Mouse (Mus musculus) common myeloid progenitor, adult 5-6 weeks (primary cell): Measurements from ENCODE around the gene Micu2. TPM values are rescaled to one million over a fixed set of nuclear protein-coding genes. Genes with fewer than 3 reads are reported as not detected.
"Not testable (repeated sequence)": the region's sequence is repeated elsewhere in the genome, so short reads cannot be mapped to it uniquely, and the experiment has no call there.

Experiments used
- ATAC-seq: replicated peaks from 2 replicates; pipeline ENCODE4 v1.8.0; 2016; ENCODE audit warnings: low read depth, mild to moderate bottlenecking, moderate TSS enrichment, inconsistent platforms; ENCODE audit not compliant: poor library complexity, severe bottlenecking
- total RNA-seq: library from RNA; stranded (forward); fragments of 200-1000, 187-1606 nt; gene quantifications from 2 replicates; pipeline ENCODE4 v1.2.3, GENCODE M21; 2017

Gene Micu2
- total RNA-seq, 1 experiment from 2014 or later = 102 TPM

- ATAC-seq = no peak
These were observed 102.2 kb downstream of the Micu2 start for GRCm38 (mm10) chr14:57896882-57897281.

DNA sequence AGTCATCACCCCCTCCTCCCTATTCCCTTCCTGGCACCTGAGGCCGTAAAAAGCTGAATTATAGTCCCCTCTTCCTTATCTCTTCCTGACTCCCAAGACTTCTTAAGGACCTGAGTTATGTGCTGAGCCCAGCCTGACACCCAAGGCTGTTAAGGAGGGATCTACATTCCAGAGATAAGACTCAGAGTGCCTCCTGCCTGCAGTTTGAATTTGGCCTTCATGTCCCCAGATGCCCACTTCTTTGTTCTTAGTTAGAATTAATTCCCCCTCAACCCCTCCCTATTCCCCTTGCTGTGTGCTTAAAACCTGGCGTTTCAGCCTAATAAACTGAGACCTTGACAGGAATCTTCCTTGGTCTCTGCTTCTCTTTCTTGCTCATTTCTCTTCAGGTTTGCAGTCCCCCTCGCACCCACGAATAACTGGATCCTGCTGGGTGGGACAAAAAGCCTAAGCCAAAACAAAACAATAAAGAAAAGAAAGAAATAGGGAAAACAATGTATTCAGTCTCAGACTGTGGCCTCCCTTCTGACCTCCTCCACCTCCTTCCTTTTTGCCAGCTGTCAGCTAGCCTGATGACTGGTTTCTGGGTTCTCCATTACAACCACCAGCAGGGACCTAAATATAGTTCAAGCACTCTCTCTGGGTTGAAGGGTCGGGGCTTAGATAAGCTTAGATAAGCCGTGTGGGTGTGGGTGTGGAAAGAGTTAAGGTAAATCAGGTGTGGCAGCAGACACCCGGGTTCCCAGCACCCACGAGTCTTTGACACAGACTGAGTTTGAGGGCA, 102.8 kb downstream of the Micu2 start:
- ATAC-seq = not testable (repeated sequence)

DNA sequence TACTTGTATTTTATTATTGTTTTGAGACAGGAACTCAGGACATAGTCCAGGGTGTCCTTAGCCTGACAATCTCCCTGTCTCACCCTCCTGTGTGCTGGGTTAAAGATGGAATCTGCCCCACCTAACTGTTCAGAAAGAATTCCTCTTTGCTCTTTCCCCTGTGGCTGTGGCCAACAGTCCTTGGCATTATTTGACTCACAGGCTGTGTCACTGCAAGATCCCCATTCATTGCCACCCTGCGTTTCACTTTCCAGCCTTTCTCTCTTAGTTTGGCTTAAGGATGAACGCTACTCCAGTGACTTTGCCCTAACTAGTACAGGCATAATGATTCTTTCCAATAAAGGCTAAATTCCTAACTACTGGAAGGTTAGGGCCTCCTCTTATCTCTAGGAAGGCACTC, 104.7 kb downstream of the Micu2 start:
- ATAC-seq = no peak

DNA sequence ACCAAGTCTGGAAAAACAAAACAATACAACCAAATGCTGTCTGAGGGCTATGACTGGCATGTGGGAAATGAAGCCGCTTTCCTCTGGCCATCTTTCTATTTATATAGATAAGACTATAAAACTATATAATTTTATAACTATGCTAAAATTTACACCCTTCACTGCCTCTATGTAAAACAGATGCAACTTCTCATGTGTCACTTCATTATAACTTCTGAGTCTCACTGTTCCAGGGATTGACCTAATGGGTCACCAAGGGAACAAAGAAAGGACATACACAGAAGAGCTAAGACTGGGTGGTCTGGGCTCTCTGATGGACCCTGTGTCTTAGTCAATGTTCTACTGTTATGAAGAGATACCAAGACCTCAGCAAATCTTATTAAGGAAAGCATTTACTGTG, 106.1 kb downstream of the Micu2 start:
- ATAC-seq = no peak

GRCm38 (mm10) chr14:57890011-57890842, 108.8 kb downstream of the Micu2 start, which contains the start of gene Zdhhc20:
Gene Zdhhc20, minus strand, starts transcription at chr14:57890276.
- ATAC-seq = peak; percentile 84

GRCm38 (mm10) chr14:57889541-57890010, 109.5 kb downstream of the Micu2 start:
- no peak for ATAC-seq

GRCm38 (mm10) chr14:57887171-57887570, 111.9 kb downstream of the Micu2 start:
- peak; percentile 46 for ATAC-seq

- no peak for ATAC-seq
These were observed 113.0 kb downstream of the Micu2 start for GRCm38 (mm10) chr14:57886032-57886431.

DNA sequence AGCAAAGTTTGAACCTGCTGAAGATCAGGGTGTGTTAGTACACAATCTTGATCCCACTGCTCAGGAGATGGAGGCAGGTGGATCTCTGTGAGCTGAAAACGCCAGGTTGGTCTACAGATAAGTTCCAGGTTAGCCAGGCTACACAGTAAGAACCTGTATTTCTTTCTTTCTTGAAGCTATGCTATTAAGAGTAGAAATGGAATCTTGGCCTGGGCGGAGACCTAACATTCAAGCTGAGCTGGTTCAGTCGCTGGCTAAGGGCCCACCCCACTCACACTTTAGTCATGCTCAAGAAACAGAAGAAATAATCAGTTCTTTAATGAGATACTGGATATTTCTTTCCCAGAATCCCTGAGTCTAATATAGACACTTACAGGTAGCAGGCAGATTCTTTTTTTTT, 115.7 kb downstream of the Micu2 start:
- ATAC-seq = no peak

DNA sequence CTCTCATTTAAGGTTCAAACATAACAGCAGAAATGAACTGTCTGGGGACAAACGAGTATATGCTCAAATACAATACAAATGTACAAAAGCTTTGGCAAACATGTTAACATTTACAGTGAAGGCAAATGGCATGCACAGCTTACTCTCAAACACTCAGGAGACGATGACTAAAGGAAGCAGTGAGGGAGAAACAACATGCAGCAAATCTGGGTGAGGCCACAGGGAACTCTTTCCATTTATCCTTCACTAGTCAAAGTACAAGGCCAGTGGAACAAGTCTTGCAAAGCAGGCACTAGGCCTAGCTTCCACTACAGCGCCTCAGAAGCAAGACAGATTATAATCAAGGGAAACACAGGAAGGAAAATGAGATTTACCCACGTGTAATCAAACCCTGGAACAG, 116.3 kb downstream of the Micu2 start:
- no peak for ATAC-seq

DNA sequence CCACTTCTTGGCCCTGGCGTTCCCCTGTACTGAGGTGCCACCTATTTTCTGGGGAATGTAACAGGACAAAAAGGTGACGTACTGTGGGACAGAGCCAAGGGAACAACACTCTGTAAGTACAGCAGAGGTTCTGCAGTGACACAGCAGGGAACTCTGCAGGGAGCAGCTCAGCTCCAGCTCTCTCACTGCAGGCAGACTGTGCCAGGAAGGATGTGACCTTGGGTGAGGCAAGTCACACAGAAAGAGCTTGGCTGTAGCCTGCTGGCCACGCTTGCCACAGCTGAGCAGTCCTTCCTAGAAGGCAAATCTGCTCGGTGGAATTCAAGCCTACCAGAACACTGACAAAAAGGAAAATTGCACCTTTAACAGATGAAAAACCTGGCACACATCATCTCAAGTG, 117.3 kb downstream of the Micu2 start:
- ATAC-seq = peak; percentile 51; the same call in 1 of the 2 replicates

GRCm38 (mm10) chr14:57881074-57881473, 118.0 kb downstream of the Micu2 start:
- ATAC-seq = no peak

DNA sequence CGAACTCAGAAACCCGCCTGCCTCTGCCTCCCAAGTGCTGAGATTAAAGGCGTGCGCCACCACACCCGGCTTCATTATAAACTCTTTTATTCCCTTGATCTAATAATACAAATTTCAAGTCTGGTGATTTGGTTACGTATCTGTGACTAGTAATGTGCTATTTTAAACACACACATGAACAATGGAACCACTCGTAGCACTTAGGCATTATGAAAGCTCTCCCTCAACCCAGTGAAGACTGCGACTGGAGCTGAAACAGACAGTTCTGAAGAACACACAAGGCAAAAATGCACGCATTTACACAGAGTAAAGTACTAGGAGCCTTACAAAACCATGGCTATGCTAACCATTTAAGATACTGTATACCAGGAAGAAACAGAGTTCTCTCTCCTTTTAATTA, 121.1 kb downstream of the Micu2 start:
- ATAC-seq = no peak

DNA sequence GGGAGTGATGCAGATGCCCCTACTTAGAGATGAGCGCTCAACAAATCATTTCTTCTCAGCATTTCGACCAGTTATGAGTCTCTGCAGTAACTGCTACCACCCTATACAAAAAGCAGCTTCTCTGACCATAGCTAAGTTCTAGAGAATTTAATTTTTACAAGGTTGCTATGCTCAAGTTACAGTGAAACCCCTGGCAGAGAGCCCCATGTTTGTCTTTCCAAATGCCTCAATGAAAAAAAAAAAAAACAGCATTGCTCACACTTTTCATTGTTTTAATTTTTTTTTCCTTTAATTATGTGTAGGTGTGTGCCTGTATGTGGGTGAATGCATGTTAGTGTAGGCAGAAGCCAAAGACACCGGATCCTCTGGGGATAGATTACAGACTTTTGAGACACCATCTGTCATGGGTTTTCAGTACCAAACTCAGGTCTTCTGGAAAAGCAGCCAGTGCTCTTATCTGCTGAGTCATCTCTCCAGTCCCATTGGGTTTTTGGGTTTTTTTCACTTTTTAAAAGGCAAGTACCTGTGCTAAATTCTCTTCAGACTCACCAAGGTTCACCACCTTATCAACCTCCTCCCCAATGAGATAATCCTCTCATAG, 132.3 kb downstream of the Micu2 start:
- ATAC-seq = no peak

Other genes with a start within 250 kb of the Micu2 start
- gene Lats2, start 240.9 kb downstream of the Micu2 start, total RNA-seq = 7.8 and 9.0 TPM in 2 replicates
- gene Sap18, start 201.1 kb downstream of the Micu2 start, total RNA-seq = 15.5 and 22.7 TPM in 2 replicates
- gene Ska3, start 173.1 kb downstream of the Micu2 start, total RNA-seq = 24.1 and 40.2 TPM in 2 replicates
- 55.2 and 62.9 TPM in 2 replicates for gene Mrpl57, start 173.0 kb downstream of the Micu2 start, total RNA-seq
- 28.6 and 32.3 TPM in 2 replicates for gene Zdhhc20, start 109.0 kb downstream of the Micu2 start, total RNA-seq
- gene Fgf9, start 71.3 kb upstream of the Micu2 start, total RNA-seq = 0.69 TPM in 1 of 2 replicates, not detected in the other